Comparison of ENCODE assay signal across 11 mouse cellular contexts in the genomic region with DNA sequence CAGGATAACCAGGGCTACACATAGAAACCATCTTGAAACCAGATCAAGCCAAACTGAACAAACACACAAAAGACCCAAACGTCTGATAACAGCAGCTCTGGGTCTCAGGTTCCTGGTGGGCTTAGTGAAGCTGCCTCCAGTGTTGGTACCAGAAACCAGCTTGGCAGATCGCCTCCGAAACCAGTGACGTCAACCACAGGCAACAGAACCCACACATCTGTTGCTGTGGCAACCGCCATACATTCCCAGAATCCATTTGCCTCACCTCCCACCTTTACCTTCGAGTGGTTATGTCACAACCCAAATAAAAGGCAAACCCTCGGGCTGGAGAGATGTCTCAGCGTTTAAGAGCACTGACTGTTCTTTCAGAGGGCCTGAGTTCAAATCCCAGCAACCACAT.
"Had no signal": no experiment of that assay in that cellular context is flagged by ENCODE, and none has a peak within 500 bp of the region (broad histone marks: within the 10 kb centered on the region; RNA-seq: fewer than 3 reads in every experiment).

No protein-coding gene starts in this region.

- DNase-seq: kidney, adult 18-20 months; kidney, adult 9 months; kidney, postnatal 14 days; kidney, postnatal 4 days; liver; lung, adult 18-20 months; lung, postnatal 10 days; lung, postnatal 36 days; retina, postnatal 1 day; spleen, adult 18-20 months; thymus, postnatal 25 days had no signal
